ENCODE assay signal across 15 mouse cellular contexts in genomic region chr16:17707541-17707940, GRCm38 (mm10).
"Had no signal": no experiment of that assay in that cellular context is flagged by ENCODE, and none has a peak within 500 bp of the region (broad histone marks: within the 10 kb centered on the region; RNA-seq: fewer than 3 reads in every experiment).

No protein-coding gene starts in this region.

- ATAC-seq: intestine, embryonic 15.5 days; liver, postnatal 0 days; midbrain, embryonic 15.5 days had no signal

- H3K4me2 ChIP-seq: intestine, embryonic 15.5 days; limb, embryonic 12.5 days; liver, embryonic 13.5 days; midbrain, embryonic 11.5 days; midbrain, embryonic 15.5 days; neural tube, embryonic 12.5 days had no signal

- H3K9ac ChIP-seq: intestine, embryonic 15.5 days; limb, embryonic 12.5 days; liver, embryonic 13.5 days; liver, postnatal 0 days; midbrain, embryonic 15.5 days; neural tube, embryonic 12.5 days had no signal

- H3K9me3 ChIP-seq: intestine, embryonic 15.5 days; limb, embryonic 12.5 days; liver, embryonic 13.5 days; megakaryocyte, embryonic 14.5 days; midbrain, embryonic 15.5 days; neural tube, embryonic 12.5 days had no signal

- H3K4me3 ChIP-seq: intestine, embryonic 15.5 days; layer of hippocampus, adult 2 months; limb, embryonic 12.5 days; liver, embryonic 13.5 days; megakaryocyte, embryonic 14.5 days; midbrain, embryonic 15.5 days; neural tube, embryonic 12.5 days had no signal

- H3K27me3 ChIP-seq: intestine, embryonic 15.5 days; limb, embryonic 12.5 days; liver, embryonic 13.5 days; megakaryocyte, embryonic 14.5 days; midbrain, embryonic 15.5 days; neural tube, embryonic 12.5 days had no signal

- DNase-seq: liver; liver, embryonic 13.5 days; liver, postnatal 0 days; thymus, adult 18-20 months; thymus, postnatal 14 days had no signal

- H3K4me1 ChIP-seq: intestine, embryonic 15.5 days; limb, embryonic 12.5 days; midbrain, embryonic 15.5 days; neural tube, embryonic 12.5 days had no signal

- H3K27ac ChIP-seq: intestine, embryonic 15.5 days; kidney, postnatal 0 days; layer of hippocampus, adult 2 months; limb, embryonic 12.5 days; liver, embryonic 13.5 days; macrophage; midbrain, embryonic 15.5 days; neural tube, embryonic 12.5 days; stomach, postnatal 0 days had no signal
